Mouse (Mus musculus): ENCODE results near the gene Myo1c. TPM values are rescaled to one million over a fixed set of nuclear protein-coding genes. Genes with fewer than 3 reads are reported as not detected.

The Myo1c gene
- polyA plus RNA-seq, 2 experiments from 2014 or later, result 16.2 to 30.4 TPM

- ATAC-seq, result no peak
Observed at GRCm38 (mm10) chr11:75650958-75651425, 688 bp downstream of the Myo1c start.

DNA sequence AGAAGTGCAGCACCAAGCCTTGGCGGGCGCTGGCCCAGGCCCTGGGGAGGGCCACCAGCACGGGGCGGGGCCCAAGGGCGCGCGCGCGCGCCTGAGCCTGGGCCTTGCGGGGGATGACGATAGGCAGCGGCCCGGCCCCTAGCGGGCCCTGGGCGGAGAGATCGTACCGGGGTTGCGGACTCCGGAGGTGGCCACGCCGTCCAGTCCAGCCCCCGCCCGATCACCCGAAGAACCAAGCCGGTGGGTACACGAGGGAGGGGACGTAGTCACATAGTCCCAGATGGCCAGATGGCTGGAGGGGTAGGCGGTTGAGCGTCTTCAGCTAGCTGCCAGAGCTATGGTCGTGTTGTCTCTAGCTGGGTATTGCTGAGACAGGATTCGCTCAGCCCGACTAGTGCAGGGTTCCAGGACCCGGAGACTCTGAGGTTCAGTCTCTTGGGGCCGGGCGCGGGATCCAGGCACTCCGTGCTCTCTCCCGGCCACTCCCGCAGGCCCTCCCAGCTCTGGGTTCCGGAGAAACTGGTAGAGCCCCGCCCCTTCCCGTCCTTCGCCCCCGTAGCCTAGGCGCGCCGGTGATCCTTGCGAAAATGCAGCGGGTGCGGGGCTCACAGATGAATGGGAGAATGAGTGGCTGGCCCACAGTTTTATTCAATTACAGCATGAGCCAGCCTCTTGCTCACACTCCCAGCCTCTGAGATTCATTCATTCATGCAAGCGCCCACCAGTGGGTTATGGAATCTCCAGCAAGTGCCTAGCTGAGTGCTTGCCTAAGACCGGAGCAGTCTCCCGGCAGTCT is 1.3 kb downstream of the Myo1c start:
- peak; percentile 61 for ATAC-seq

DNA sequence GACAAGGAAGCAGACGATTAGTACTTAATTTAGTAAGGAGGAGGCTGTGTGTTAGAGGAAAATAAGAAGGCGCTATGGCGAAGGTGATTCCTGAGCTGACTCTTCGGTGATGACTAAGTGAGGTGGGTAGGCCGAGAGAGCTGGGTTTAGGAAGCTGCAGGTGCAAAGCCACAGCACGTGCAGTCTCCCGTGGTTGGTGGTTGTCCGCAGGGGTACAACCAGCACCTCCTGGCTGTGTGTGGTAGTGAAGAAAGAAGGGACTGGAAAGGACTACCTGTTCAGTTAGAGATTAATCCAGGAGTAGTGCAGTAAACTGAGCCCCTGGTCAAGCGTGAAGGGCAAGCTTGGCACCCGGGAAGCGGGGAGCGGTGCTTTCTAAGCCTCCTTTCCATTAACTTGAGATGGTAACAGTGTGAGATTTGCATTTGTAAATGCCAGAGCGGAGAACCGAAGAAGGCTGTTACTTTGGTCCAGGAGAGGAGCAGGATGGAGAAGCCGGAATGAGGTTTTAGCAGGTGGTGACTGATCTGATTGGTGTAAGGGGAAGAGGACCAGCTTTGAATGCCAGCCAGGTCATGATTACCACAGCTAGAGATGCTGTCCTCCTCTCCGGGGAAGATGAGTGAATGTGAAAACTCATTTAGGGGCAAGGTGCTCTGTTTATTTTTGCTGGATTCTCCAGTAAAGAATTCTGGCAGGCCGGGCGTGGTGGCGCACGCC is 2.1 kb downstream of the Myo1c start:
- peak; percentile 8 for ATAC-seq

GRCm38 (mm10) chr11:75652942-75653684 is 2.8 kb downstream of the Myo1c start:
- no peak for ATAC-seq

DNA sequence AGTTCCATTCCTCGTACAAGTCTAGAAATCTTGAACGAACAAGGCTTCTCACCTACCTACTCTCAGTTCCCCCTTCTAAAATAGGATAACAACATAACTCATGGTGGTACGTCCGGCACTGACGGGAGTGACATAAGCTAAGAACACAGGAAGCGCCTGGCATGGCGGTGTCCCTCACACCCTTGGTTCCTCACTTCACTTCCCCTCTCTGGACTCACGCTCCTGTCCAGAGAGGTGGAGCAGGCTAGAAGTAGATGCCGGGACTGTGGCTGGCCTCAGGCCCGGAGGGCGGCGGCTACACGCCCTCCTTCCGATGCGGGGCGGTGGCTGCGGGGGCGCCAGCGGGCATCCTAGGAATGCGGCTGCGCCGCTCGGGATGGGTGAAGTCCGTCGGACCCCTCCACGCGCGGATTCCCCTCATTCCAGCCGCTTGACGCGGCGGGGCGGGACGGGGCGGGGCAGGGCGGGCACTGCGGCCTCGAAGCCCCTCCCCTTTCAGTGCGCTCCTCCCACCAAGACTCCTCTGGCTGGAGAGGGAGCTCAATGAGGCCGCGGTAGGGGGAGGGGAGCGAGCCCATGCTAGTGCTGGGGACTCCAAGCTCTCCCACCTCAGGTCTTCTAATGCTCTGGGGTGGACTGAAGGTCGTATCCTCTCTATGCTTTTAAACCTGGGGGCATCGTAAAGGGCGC is 3.6 kb downstream of the Myo1c start:
- peak; percentile 28 for ATAC-seq

DNA sequence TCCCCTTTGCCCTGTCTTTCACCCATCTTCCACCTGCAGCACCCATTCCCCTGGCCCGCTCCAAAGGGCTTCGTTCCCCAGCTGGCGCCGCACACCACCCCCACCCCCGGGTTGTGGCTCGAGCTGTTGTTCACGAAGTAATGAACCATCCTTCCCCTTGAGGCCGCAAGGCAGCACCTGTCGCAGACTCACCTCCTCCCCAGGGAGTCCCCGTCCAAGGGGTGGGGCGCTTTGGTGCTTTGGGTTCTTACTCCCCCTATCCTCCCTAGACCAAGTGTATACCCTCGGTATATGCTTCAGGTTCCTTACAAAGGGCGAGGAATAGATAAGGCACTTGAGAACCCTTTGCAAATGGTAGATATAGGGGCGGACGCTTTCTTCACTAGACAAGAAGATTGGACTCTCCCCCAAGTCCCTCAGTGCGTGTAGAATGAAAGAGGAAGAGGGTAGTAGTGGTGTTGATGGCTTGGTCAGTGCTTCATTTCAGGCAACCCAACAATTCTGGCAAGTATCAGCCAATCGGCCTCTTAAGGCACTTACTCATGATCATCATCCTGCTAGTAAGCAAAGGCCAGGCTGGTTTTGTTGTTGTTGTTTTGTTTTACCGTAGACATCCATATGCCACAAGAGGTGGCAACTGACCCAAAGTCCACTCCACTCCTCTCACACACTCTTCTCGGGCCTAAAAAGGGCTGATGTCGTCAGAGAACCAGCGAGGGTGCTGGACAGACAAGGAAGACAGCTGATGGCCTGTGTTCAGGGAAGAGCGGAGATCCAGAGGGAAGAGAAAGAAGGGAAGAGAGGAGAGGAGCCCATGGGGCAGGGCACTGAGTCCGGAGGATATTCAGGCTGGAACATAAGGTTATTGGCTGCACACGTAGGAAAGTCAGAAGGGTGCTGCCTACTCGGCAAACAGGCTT is 4.4 kb downstream of the Myo1c start:
- peak; percentile 22 for ATAC-seq

GRCm38 (mm10) chr11:75655621-75656545 is 5.6 kb downstream of the Myo1c start:
- ATAC-seq, result peak; percentile 39

- ATAC-seq, result no peak
Observed at GRCm38 (mm10) chr11:75656621-75657590, 6.6 kb downstream of the Myo1c start.

DNA sequence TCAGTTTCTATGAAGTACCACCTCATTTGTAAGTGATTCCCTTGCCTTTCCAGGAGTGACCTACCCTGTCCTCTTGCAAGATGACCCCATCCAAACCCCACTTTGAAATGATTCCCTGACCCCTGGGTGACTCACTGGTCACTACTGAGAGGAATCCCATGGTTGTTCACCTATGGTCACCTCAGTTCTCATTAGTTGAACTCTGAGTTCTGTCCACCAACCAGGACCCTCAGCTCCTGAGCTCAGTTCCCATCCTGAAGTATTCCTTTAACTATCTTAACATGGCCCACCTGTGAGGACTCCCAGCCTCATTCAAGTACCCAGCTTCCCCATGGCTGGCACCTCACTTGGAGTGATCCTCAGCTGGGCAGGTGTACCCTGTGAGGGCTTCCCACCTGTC is 7.5 kb downstream of the Myo1c start:
- no peak for ATAC-seq

- ATAC-seq, result no peak
Observed at GRCm38 (mm10) chr11:75658311-75658710, 8.0 kb downstream of the Myo1c start.

GRCm38 (mm10) chr11:75658996-75659750 is 8.9 kb downstream of the Myo1c start:
- no peak for ATAC-seq

DNA sequence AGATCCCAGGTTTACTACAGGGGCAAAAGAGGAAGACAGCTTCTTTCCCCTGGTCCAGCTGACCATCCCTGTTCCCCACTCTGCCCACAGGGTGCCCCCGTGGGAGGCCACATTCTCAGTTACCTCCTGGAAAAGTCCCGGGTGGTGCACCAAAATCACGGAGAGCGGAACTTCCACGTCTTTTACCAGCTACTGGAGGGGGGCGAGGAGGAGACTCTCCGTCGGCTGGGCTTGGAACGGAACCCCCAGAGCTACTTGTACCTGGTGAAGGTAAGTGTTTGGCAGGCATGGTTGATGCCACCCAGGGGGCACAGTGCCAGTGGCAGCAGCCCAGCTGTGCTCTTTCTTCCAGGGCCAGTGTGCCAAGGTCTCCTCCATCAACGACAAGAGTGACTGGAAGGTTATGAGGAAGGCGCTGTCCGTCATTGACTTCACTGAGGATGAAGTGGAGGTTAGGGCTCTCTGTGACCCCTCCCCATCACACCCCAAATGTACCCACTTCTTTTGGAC is 9.8 kb downstream of the Myo1c start:
- no peak for ATAC-seq

- ATAC-seq, result no peak
Observed at GRCm38 (mm10) chr11:75660941-75661800, 10.9 kb downstream of the Myo1c start.

DNA sequence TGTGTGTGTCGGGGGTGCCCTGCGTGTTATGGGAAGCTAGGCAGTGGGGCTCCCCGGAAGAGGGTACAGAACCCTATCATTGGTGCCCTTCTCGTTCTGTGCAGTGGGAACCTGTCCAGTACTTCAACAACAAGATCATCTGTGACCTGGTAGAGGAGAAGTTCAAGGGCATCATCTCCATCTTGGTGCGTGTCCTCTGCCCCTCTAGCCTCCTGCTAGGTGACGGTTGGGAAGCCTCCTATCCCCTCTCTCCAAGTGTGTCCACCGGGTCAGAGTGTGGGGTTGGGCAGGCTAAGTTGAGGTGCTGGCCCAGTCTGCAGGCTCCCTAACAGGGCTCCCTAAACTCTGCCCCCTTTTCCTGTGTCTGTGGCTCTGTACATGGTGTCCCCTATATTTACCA is 11.8 kb downstream of the Myo1c start:
- ATAC-seq, result no peak

DNA sequence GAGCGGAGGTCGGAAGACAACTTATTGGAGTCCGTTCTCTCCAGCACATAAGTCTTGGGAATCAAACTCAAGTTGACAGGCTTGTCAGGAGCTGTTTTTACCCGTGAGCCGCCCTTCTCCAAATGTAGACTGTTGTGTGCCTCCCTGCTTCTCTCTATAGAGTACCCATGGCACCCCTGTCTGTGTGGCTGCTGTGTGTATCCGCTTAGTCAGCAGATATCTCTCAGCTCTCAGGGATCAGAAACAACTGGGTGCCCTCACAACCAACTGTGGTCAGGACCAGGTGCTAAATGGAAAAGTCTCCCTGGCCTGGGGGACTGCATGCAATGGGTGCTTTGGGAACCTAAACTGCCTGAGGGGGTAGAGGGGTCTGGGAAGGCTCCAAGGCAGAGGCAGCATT is 16.0 kb downstream of the Myo1c start:
- no peak for ATAC-seq

- ATAC-seq, result no peak
Observed at GRCm38 (mm10) chr11:75668621-75669020, 18.3 kb downstream of the Myo1c start.
